ENCODE assay signal across 22 mouse cellular contexts in genomic region chr16:93096175-93096574, GRCm38 (mm10).
"Had no signal": no experiment of that assay in that cellular context is flagged by ENCODE, and none has a peak within 500 bp of the region (broad histone marks: within the 10 kb centered on the region; RNA-seq: fewer than 3 reads in every experiment).

No protein-coding gene starts in this region.

- H3K4me3 ChIP-seq: heart, embryonic 10.5 days; heart, embryonic 12.5 days; hindbrain, embryonic 10.5 days; hindbrain, embryonic 12.5 days; intestine, embryonic 15.5 days; layer of hippocampus, adult 2 months; left cerebral cortex, adult 2 months; limb, embryonic 10.5 days; limb, embryonic 12.5 days; liver, embryonic 13.5 days had no signal

- H3K27ac ChIP-seq: heart, embryonic 10.5 days; hindbrain, embryonic 10.5 days; hindbrain, embryonic 12.5 days; hindbrain, embryonic 14.5 days; intestine, embryonic 15.5 days; layer of hippocampus, adult 2 months; left cerebral cortex, adult 2 months; limb, embryonic 10.5 days; limb, embryonic 12.5 days; liver, embryonic 13.5 days had no signal

- DNase-seq: gastrocnemius, postnatal 14 days; gastrocnemius, postnatal 36 days; heart, adult 18-20 months; heart, postnatal 10 days; heart, postnatal 4 days; kidney, adult 18-20 months; kidney, adult 8-10 months; kidney, postnatal 10 days; kidney, postnatal 25 days; kidney, postnatal 4 days; liver; liver, embryonic 13.5 days had no signal

- H3K4me1 ChIP-seq: hindbrain, embryonic 12.5 days; intestine, embryonic 15.5 days; limb, embryonic 10.5 days had no signal
